Mouse (Mus musculus) liver, embryonic 13.5 days (tissue): ENCODE results near the gene Fggy. TPM values are rescaled to one million over a fixed set of nuclear protein-coding genes. Genes with fewer than 3 reads are reported as not detected.

Source experiments
- ATAC-seq: fragments of 200-750 bp; cut with Nextera tagmentation; 2 replicates; pipeline ENCODE4 v1.8.0; 2017; ENCODE audit warnings: low read depth, mild to moderate bottlenecking, moderate number of reproducible peaks, moderate library complexity
- DNase-seq: peaks from one replicate; pipeline ENCODE4 v3.0.0; 2022
- H3K27ac ChIP-seq: fragments of 300-500 bp; sonication (generic); 2 replicates; pipeline ENCODE4 v1.5.1; 2015; ENCODE audit warnings: moderate library complexity, mild to moderate bottlenecking, inconsistent platforms
- H3K27me3 ChIP-seq: fragments of 300-500 bp; sonication (generic); 2 replicates; pipeline ENCODE4 v1.6.1; 2015; ENCODE audit warnings: mild to moderate bottlenecking, inconsistent platforms
- H3K36me3 ChIP-seq: fragments of 300-500 bp; sonication (generic); 2 replicates; pipeline ENCODE4 v1.6.1; 2015; ENCODE audit warnings: mild to moderate bottlenecking, inconsistent platforms
- H3K4me1 ChIP-seq: fragments of 300-500 bp; sonication (generic); replicated peaks from 2 replicates; pipeline ENCODE4 v1.6.1; 2015; ENCODE audit warnings: inconsistent platforms
- H3K4me2 ChIP-seq: fragments of 300-500 bp; sonication (generic); 2 replicates; pipeline ENCODE4 v1.6.1; 2015; ENCODE audit warnings: inconsistent platforms, mild to moderate bottlenecking, moderate library complexity
- H3K4me3 ChIP-seq: fragments of 300-500 bp; sonication (generic); replicated peaks from 2 replicates; pipeline ENCODE4 v1.5.1; 2015; ENCODE audit warnings: mild to moderate bottlenecking, inconsistent platforms
- H3K9ac ChIP-seq: fragments of 300-500 bp; sonication (generic); 2 replicates; pipeline ENCODE4 v1.6.1; 2015; ENCODE audit warnings: mild to moderate bottlenecking, inconsistent platforms
- H3K9me3 ChIP-seq: fragments of 300-500 bp; sonication (generic); replicated peaks from 2 replicates; pipeline ENCODE4 v1.6.1; 2016; ENCODE audit warnings: inconsistent platforms
- WGBS: fragments of 180-500 bp; shearing (Covaris S2); methylation state at CpG from one replicate; pipeline ENCODE4 v1.1.7; 2015; ENCODE audit not compliant: insufficient replicate concordance; 5-methylcytosine and 5-hydroxymethylcytosine counted together
- polyA plus RNA-seq: library from polyadenylated mRNA; unstranded; fragments of >200 nt; fragmentation: Nextera tagmentation; extraction: Ambion mirVana; gene quantifications from 2 replicates; pipeline ENCODE4 v1.2.1, GENCODE M21; 2015

The Fggy gene
- polyA plus RNA-seq, 1 experiment from 2014 or later: 13.9 TPM

- 75% methylated on average over 1 of the region's 1 CpGs for WGBS
- Histone ChIP-seq H3K9ac (no peak overlapping the region), H3K27me3 (no peaks in the 10 kb centered on the region), H3K36me3 (no peaks in the 10 kb centered on the region), H3K4me3 (no peak overlapping the region), H3K4me1 (no peaks in the 10 kb centered on the region), H3K27ac (no peak overlapping the region), H3K9me3 (no peaks in the 10 kb centered on the region), H3K4me2 (no peak overlapping the region)
- no peak for DNase-seq
- ATAC-seq: no peak
Measured at GRCm38 (mm10) chr4:95667595-95667994, 110.3 kb downstream of the Fggy start.

GRCm38 (mm10) chr4:95668543-95668942 is 111.2 kb downstream of the Fggy start:
- Histone ChIP-seq H3K4me3 (no peak overlapping the region), H3K4me2 (no peak overlapping the region), H3K4me1 (no peaks in the 10 kb centered on the region), H3K27me3 (no peaks in the 10 kb centered on the region), H3K9me3 (no peaks in the 10 kb centered on the region), H3K36me3 (no peaks in the 10 kb centered on the region), H3K27ac (no peak overlapping the region), H3K9ac (no peak overlapping the region)
- ATAC-seq (no peak), DNase-seq (no peak)
- 64% methylated on average over 3 of the region's 3 CpGs for WGBS

GRCm38 (mm10) chr4:95669336-95669735 is 112.0 kb downstream of the Fggy start:
- 55% methylated on average over 2 of the region's 2 CpGs for WGBS
- DNase-seq (no peak), ATAC-seq (no peak)
- H3K4me3 ChIP-seq: no peak overlapping the region
- no peaks in the 10 kb centered on the region for H3K27me3 ChIP-seq
- no peaks in the 10 kb centered on the region for H3K4me1 ChIP-seq
- no peak overlapping the region for H3K27ac ChIP-seq
- no peaks in the 10 kb centered on the region for H3K36me3 ChIP-seq
- no peak overlapping the region for H3K9ac ChIP-seq
- no peaks in the 10 kb centered on the region for H3K9me3 ChIP-seq
- H3K4me2 ChIP-seq: no peak overlapping the region

GRCm38 (mm10) chr4:95670559-95670958 is 113.3 kb downstream of the Fggy start:
- Histone ChIP-seq H3K4me3 (no peak overlapping the region), H3K9ac (no peak overlapping the region), H3K27ac (no peak overlapping the region), H3K4me2 (no peak overlapping the region), H3K36me3 (no peaks in the 10 kb centered on the region), H3K4me1 (no peaks in the 10 kb centered on the region), H3K9me3 (no peaks in the 10 kb centered on the region), H3K27me3 (no peaks in the 10 kb centered on the region)
- DNase-seq (no peak), ATAC-seq (no peak)
- WGBS: 50% methylated on average over 3 of the region's 3 CpGs

GRCm38 (mm10) chr4:95672039-95672438 is 114.7 kb downstream of the Fggy start:
- H3K27me3 ChIP-seq: no peaks in the 10 kb centered on the region
- H3K36me3 ChIP-seq: no peaks in the 10 kb centered on the region
- ATAC-seq (no peak), DNase-seq (no peak)
- H3K4me2 ChIP-seq: no peak overlapping the region
- H3K4me3 ChIP-seq: no peak overlapping the region
- H3K9ac ChIP-seq: no peak overlapping the region
- H3K9me3 ChIP-seq: no peaks in the 10 kb centered on the region
- H3K27ac ChIP-seq: no peak overlapping the region
- 39% methylated on average over 1 of the region's 1 CpGs for WGBS
- no peaks in the 10 kb centered on the region for H3K4me1 ChIP-seq

- Histone ChIP-seq H3K4me3 (no peak overlapping the region), H3K9me3 (no peaks in the 10 kb centered on the region), H3K4me1 (no peaks in the 10 kb centered on the region), H3K36me3 (no peaks in the 10 kb centered on the region), H3K4me2 (no peak overlapping the region), H3K27ac (no peak overlapping the region), H3K9ac (no peak overlapping the region), H3K27me3 (no peaks in the 10 kb centered on the region)
- DNase-seq: no peak
- no peak for ATAC-seq
- WGBS: 58% methylated on average over 2 of the region's 2 CpGs
Measured at GRCm38 (mm10) chr4:95676390-95676789, 119.1 kb downstream of the Fggy start.

- H3K4me2 ChIP-seq: no peak overlapping the region
- no peak overlapping the region for H3K4me3 ChIP-seq
- H3K27me3 ChIP-seq: no peaks in the 10 kb centered on the region
- ATAC-seq: no peak
- H3K9me3 ChIP-seq: no peaks in the 10 kb centered on the region
- no peak overlapping the region for H3K27ac ChIP-seq
- H3K4me1 ChIP-seq: no peaks in the 10 kb centered on the region
- no peak overlapping the region for H3K9ac ChIP-seq
- DNase-seq: no peak
- no peaks in the 10 kb centered on the region for H3K36me3 ChIP-seq
- WGBS: 68% methylated on average over 5 of the region's 5 CpGs
Measured at GRCm38 (mm10) chr4:95680756-95681449, 123.6 kb downstream of the Fggy start.

- no peak for ATAC-seq
- no peak overlapping the region for H3K4me3 ChIP-seq
- no peaks in the 10 kb centered on the region for H3K4me1 ChIP-seq
- no peaks in the 10 kb centered on the region for H3K27me3 ChIP-seq
- H3K36me3 ChIP-seq: no peaks in the 10 kb centered on the region
- no peak overlapping the region for H3K27ac ChIP-seq
- no peak for DNase-seq
- H3K9ac ChIP-seq: no peak overlapping the region
- H3K4me2 ChIP-seq: no peak overlapping the region
- WGBS: 70% methylated on average over 4 of the region's 4 CpGs
- H3K9me3 ChIP-seq: no peaks in the 10 kb centered on the region
Measured at GRCm38 (mm10) chr4:95684522-95685080, 127.3 kb downstream of the Fggy start.

GRCm38 (mm10) chr4:95686775-95687174 is 129.5 kb downstream of the Fggy start:
- ATAC-seq: no peak
- Histone ChIP-seq H3K36me3 (no peaks in the 10 kb centered on the region), H3K4me2 (no peak overlapping the region), H3K9ac (no peak overlapping the region), H3K27ac (no peak overlapping the region), H3K9me3 (no peaks in the 10 kb centered on the region), H3K4me1 (no peaks in the 10 kb centered on the region), H3K4me3 (no peak overlapping the region), H3K27me3 (no peaks in the 10 kb centered on the region)
- 49% methylated on average over 2 of the region's 2 CpGs for WGBS
- DNase-seq: no peak

- no peak for DNase-seq
- H3K36me3 ChIP-seq: no peaks in the 10 kb centered on the region
- no peak overlapping the region for H3K9ac ChIP-seq
- no peaks in the 10 kb centered on the region for H3K4me1 ChIP-seq
- no peak overlapping the region for H3K27ac ChIP-seq
- no peak for ATAC-seq
- H3K4me3 ChIP-seq: no peak overlapping the region
- H3K27me3 ChIP-seq: no peaks in the 10 kb centered on the region
- 64% methylated on average over 5 of the region's 5 CpGs for WGBS
- H3K9me3 ChIP-seq: no peaks in the 10 kb centered on the region
- no peak overlapping the region for H3K4me2 ChIP-seq
Measured at GRCm38 (mm10) chr4:95687350-95687749, 130.0 kb downstream of the Fggy start.

GRCm38 (mm10) chr4:95688159-95688558 is 130.9 kb downstream of the Fggy start:
- DNase-seq: no peak
- no peak for ATAC-seq
- WGBS: 71% methylated on average over 4 of the region's 4 CpGs

GRCm38 (mm10) chr4:95700366-95700765 is 143.1 kb downstream of the Fggy start:
- Histone ChIP-seq H3K9ac (no peak overlapping the region), H3K9me3 (no peaks in the 10 kb centered on the region), H3K4me3 (no peak overlapping the region), H3K4me1 (no peaks in the 10 kb centered on the region), H3K4me2 (no peak overlapping the region), H3K36me3 (no peaks in the 10 kb centered on the region), H3K27me3 (no peaks in the 10 kb centered on the region), H3K27ac (no peak overlapping the region)
- WGBS: 65% methylated on average over 2 of the region's 2 CpGs
- DNase-seq (no peak), ATAC-seq (no peak)

More at GRCm38 (mm10) chr4:95688159-95688558, 130.9 kb downstream of the Fggy start:
- H3K9me3 ChIP-seq: no peaks in the 10 kb centered on the region
- no peaks in the 10 kb centered on the region for H3K36me3 ChIP-seq
- no peaks in the 10 kb centered on the region for H3K27me3 ChIP-seq
- H3K4me3 ChIP-seq: no peak overlapping the region
- no peak overlapping the region for H3K4me2 ChIP-seq
- no peaks in the 10 kb centered on the region for H3K4me1 ChIP-seq
- no peak overlapping the region for H3K9ac ChIP-seq
- no peak overlapping the region for H3K27ac ChIP-seq
